Comparison of ENCODE assay signal across 16 mouse cellular contexts in the genomic region with DNA sequence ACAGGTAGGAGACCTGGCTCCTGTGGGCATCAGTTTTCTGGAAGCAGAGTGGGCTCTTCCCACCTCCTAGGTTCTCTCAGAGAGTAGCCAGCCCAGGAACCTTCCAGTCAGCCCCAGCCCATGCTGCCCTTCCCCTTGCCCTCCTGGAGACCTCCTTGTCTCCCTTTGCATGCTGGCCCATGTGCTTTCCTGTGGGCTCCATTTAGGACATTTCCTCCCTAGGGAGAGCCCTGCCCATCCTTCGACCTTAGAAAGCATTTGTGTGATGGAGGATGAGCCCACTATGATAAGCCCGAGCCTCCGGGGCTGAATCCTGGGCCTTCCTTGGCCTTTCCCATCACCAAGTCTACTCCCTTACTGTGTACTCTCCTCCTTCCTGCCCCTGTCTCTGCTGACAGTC. TPM values are rescaled to one million over a fixed set of nuclear protein-coding genes. Genes with fewer than 3 reads are reported as not detected.
DNase-seq lines count a peak whose midpoint lies in the region; ATAC-seq and TF ChIP-seq lines count a peak whose summit lies in the region.
"Had no signal": no experiment of that assay in that cellular context is flagged by ENCODE, and none has a peak within 500 bp of the region (broad histone marks: within the 10 kb centered on the region; RNA-seq: fewer than 3 reads in every experiment).

No protein-coding gene starts in this region.

- peaks cover 75% of the 10 kb centered on the region for H3K4me1 ChIP-seq in liver, embryonic 11.5 days (replicated peaks; ENCODE audit: control insufficient read depth, insufficient read depth, low read length)
- 0 out of 2 replicates have a peak, but pooled peaks cover 5% of the 10 kb centered on the region for H3K4me1 ChIP-seq in stomach, postnatal 0 days (replicated peaks; ENCODE audit: control insufficient read depth, insufficient read depth)
- H3K4me1 ChIP-seq: limb, embryonic 12.5 days had no signal

- 58% methylated on average over 3 of the region's 3 CpGs for WGBS in liver, embryonic 11.5 days
- WGBS in stomach, postnatal 0 days = 68% methylated on average over 3 of the region's 3 CpGs

- no peak for ATAC-seq in liver, embryonic 11.5 days (replicated peaks; ENCODE audit: low FRiP score)
- ATAC-seq in stomach, postnatal 0 days (ENCODE audit: low FRiP score, low TSS enrichment) = no peak
- ATAC-seq: intestine, embryonic 16.5 days had no signal

- H3K9ac ChIP-seq in liver, embryonic 11.5 days (ENCODE audit: low read depth, low read length) = no peak overlapping the region
- H3K9ac ChIP-seq in stomach, postnatal 0 days (ENCODE audit: low read length) = no peak overlapping the region
- H3K9ac ChIP-seq: hindbrain, embryonic 14.5 days; limb, embryonic 12.5 days; lung, embryonic 15.5 days had no signal

- no peak for TF ChIP-seq EP300 in stomach, postnatal 0 days (optimal IDR thresholded peaks at IDR 0.05)

- DNase-seq in adrenal gland, adult 2 months = peak; percentile 52
- DNase-seq in adrenal gland, postnatal 10 days = no peak
- DNase-seq in heart, adult 9 months (ENCODE audit: low spot score in 2 of 2) = peak; percentile 56 to 78
- no peak for DNase-seq in heart, postnatal 14 days
- DNase-seq in liver, embryonic 11.5 days (ENCODE audit: low spot score) = no peak
- DNase-seq in liver = no peak
- peak; percentile 63 to 82 for DNase-seq in kidney, postnatal 36 days
- no peak for DNase-seq in stomach, postnatal 0 days (ENCODE audit: low spot score)
- DNase-seq: cerebellum, postnatal 10 days; gastrocnemius, postnatal 14 days; layer of hippocampus, adult 9-11 months; thymus, adult 2 months had no signal

- TF ChIP-seq CTCF in stomach, postnatal 0 days (IDR thresholded peaks at IDR 0.05; ENCODE audit: low read depth) = no peak

- H3K36me3 ChIP-seq in liver, embryonic 11.5 days (ENCODE audit: control insufficient read depth, insufficient read depth, low read length) = no peaks in the 10 kb centered on the region
- no peaks in the 10 kb centered on the region for H3K36me3 ChIP-seq in stomach, postnatal 0 days (ENCODE audit: control insufficient read depth, insufficient read depth, low read length)
- H3K36me3 ChIP-seq: limb, embryonic 12.5 days; lung, embryonic 15.5 days had no signal

- no peak overlapping the region for H3K4me3 ChIP-seq in liver, embryonic 11.5 days (ENCODE audit: low read depth, low read length)
- no peak overlapping the region for H3K4me3 ChIP-seq in stomach, postnatal 0 days (ENCODE audit: low read depth, low read length)
- H3K4me3 ChIP-seq: limb, embryonic 12.5 days; lung, embryonic 15.5 days had no signal

- H3K27me3 ChIP-seq in liver, embryonic 11.5 days (replicated peaks; ENCODE audit: control insufficient read depth, insufficient read depth, low read length) = no peaks in the 10 kb centered on the region
- no peaks in the 10 kb centered on the region for H3K27me3 ChIP-seq in stomach, postnatal 0 days (ENCODE audit: control insufficient read depth, insufficient read depth, low read length)
- H3K27me3 ChIP-seq: limb, embryonic 12.5 days; lung, embryonic 15.5 days had no signal

- intact Hi-C loops in heart, postnatal 14 days (cut with DNase I) = no loop called here

- H3K4me2 ChIP-seq in liver, embryonic 11.5 days = no peak overlapping the region
- no peak overlapping the region for H3K4me2 ChIP-seq in stomach, postnatal 0 days (replicated peaks; ENCODE audit: low read depth)
- H3K4me2 ChIP-seq: hindbrain, embryonic 14.5 days; limb, embryonic 12.5 days; lung, embryonic 15.5 days had no signal

- H3K9me3 ChIP-seq in liver, embryonic 11.5 days (ENCODE audit: control insufficient read depth, low read length) = no peaks in the 10 kb centered on the region
- H3K9me3 ChIP-seq in stomach, postnatal 0 days (ENCODE audit: control insufficient read depth, low read length) = no peaks in the 10 kb centered on the region
- H3K9me3 ChIP-seq: limb, embryonic 12.5 days; lung, embryonic 15.5 days had no signal

- H3K27ac ChIP-seq in liver, embryonic 11.5 days (ENCODE audit: low read depth, low read length) = peak overlapping the region; percentile 11; the same call in 1 of the 2 replicates
- H3K27ac ChIP-seq in stomach, postnatal 0 days (replicated peaks) = no peak overlapping the region
- H3K27ac ChIP-seq: hindbrain, embryonic 14.5 days; limb, embryonic 12.5 days; lung, embryonic 15.5 days had no signal

RNA-seq across cellular contexts. Expression of a gene that starts 25.5 kb away (rescaled TPM):
- 10 to 100 TPM; 41.9 to 80.4 TPM for total RNA-seq in adrenal gland, adult 2 months (2021)
- polyA plus RNA-seq in adrenal gland, adult 2 months (2012; rRNA removed) = 50.3 and 56.3 TPM in 2 replicates
- 10 to 100 TPM; 37.7 to 45.5 TPM for total RNA-seq in adrenal gland, postnatal 10 days (2021)
- 10 to 100 TPM; 87.5 to 88.3 TPM for total RNA-seq in heart, postnatal 14 days (2021)
- polyA plus RNA-seq in liver, embryonic 11.5 days (2014; fragmentation: Nextera tagmentation; extraction: Ambion mirVana) = 27.8 and 29.1 TPM in 2 replicates
- polyA plus RNA-seq in stomach, postnatal 0 days (2015; fragmentation: Nextera tagmentation; extraction: Ambion mirVana) = 6.6 and 6.7 TPM in 2 replicates

Comparison
In these comparisons a context has a peak if more than half of its experiments do, and no peak if none do; other contexts are left out.
1. DNase-seq: peak in adrenal gland, adult 2 months (single experiment), heart, adult 9 months (2 of 2) and kidney, postnatal 36 days (2 of 2); none in adrenal gland, postnatal 10 days (single experiment), heart, postnatal 14 days (0 of 2), liver, embryonic 11.5 days (single experiment), liver (single experiment) and stomach, postnatal 0 days (single experiment).